Mouse (Mus musculus) ES-E14 (cell line): ENCODE measurements around the gene Snx4.

Source experiments
- CHD2 ChIP-seq: IDR thresholded peaks from 2 replicates; pipeline ENCODE4 v1.6.1; 2014; ENCODE audit warnings: mild to moderate bottlenecking, low read depth, low read length, inconsistent platforms
- ZC3H11A ChIP-seq: IDR thresholded peaks from 2 replicates; pipeline ENCODE4 v1.6.1; 2012; ENCODE audit warnings: low read depth, mild to moderate bottlenecking, inconsistent platforms, low read length, borderline replicate concordance
- ZNF384 ChIP-seq: IDR thresholded peaks from 2 replicates; pipeline ENCODE4 v1.6.1; 2012; ENCODE audit warnings: low read depth, low read length, inconsistent platforms

DNA sequence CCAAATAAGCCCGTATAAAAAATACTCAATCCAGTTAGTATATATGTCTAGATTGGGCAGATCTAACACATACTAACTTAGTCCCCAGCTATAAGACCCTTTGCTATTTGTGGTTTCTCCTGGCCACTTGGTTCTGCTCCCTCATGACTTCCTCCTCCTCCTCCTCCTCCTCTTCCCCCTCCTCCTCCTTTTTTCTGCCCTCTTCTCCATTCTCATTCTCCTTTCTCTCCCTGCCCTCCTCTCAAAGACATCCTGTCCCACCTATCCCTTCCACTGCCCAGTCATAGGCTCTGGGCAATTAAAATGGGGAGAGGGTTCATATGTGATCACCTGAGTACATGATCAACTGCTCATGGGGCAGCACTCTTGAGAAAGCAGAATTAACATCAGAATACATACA is 10.9 kb downstream of the Snx4 start:
- TF ChIP-seq ZNF384 (no peak), CHD2 (no peak), ZC3H11A (no peak)
